Mouse (Mus musculus): ENCODE measurements around the gene Arl2.

DNA sequence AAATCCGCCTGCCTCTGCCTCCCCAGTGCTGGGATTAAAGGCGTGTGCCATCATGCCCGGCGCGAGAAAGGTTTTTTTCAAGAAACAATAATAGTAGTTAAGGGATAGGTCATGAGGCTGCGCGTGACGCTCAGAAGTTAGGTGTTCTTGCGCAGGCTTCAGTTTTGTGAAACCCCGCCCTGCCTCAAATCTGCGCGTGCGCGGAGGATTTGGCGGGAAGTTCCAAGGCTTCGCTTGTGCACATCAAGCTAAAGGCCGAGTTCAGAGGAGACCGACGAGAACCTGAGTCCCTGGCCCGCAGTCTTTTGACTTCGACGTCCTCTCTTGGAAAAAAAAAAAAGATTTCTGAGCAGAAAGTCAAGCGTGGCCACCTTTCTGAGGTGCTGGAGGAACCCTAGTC lies 42.8 kb upstream of the Arl2 start, which contains the start of gene Majin:
- TF ChIP-seq CTCF (IDR thresholded peaks at IDR 0.05; ENCODE audit: low read depth, low read length): no peak
- TF ChIP-seq POLR2A (IDR thresholded peaks at IDR 0.05; ENCODE audit: borderline replicate concordance, low read depth, low read length): no peak

Measured in bone marrow macrophage, adult 2 months (primary cell).